Mouse (Mus musculus) hindbrain, embryonic 10.5 days (tissue): ENCODE measurements around the gene Timm13. TPM values are rescaled to one million over a fixed set of nuclear protein-coding genes. Genes with fewer than 3 reads are reported as not detected.
A peak's percentile ranks its signal among the peaks of the same experiment; 100 is the strongest.

Experiments used
- DNase-seq: peaks from one replicate; pipeline ENCODE4 v3.0.0-alpha.2; 2017; ENCODE audit warnings: low spot score
- H3K27ac ChIP-seq: fragments of 300-500 bp; sonication (generic); 2 replicates; pipeline ENCODE4 v1.5.1; 2016; ENCODE audit warnings: mild to moderate bottlenecking, moderate library complexity
- H3K27me3 ChIP-seq: fragments of 300-500 bp; sonication (generic); 2 replicates; pipeline ENCODE4 v1.6.1; 2016; ENCODE audit warnings: mild to moderate bottlenecking; ENCODE audit not compliant: poor library complexity, insufficient read depth, severe bottlenecking
- H3K36me3 ChIP-seq: fragments of 300-500 bp; sonication (generic); 2 replicates; pipeline ENCODE4 v1.6.1; 2016; ENCODE audit warnings: mild to moderate bottlenecking, moderate library complexity
- H3K4me1 ChIP-seq: fragments of 300-500 bp; sonication (generic); replicated peaks from 2 replicates; pipeline ENCODE4 v1.6.1; 2016; ENCODE audit warnings: mild to moderate bottlenecking
- H3K4me3 ChIP-seq: fragments of 300-500 bp; sonication (generic); 2 replicates; pipeline ENCODE4 v1.5.1; 2016; ENCODE audit warnings: mild to moderate bottlenecking, moderate library complexity
- H3K9me3 ChIP-seq: fragments of 300-500 bp; sonication (generic); 2 replicates; pipeline ENCODE4 v1.6.1; 2016; ENCODE audit warnings: mild to moderate bottlenecking, moderate library complexity
- WGBS: fragments of 180-500 bp; shearing (Covaris S2); methylation state at CpG from one replicate; pipeline ENCODE4 v1.1.7; 2016; 5-methylcytosine and 5-hydroxymethylcytosine counted together
- polyA plus RNA-seq: library from polyadenylated mRNA; unstranded; fragments of >200 nt; fragmentation: Nextera tagmentation; extraction: Ambion mirVana; gene quantifications from 2 replicates; pipeline ENCODE4 v1.2.1, GENCODE M21; 2016

Gene Timm13
- polyA plus RNA-seq, 1 experiment from 2014 or later: 391 TPM

GRCm38 (mm10) chr10:80913364-80914011, 12.7 kb upstream of the Timm13 start:
- H3K9me3 ChIP-seq: no peaks in the 10 kb centered on the region
- peaks cover 32% of the 10 kb centered on the region for H3K4me1 ChIP-seq
- 89% methylated on average over 8 of the region's 8 CpGs for WGBS
- H3K36me3 ChIP-seq: peaks cover 80% of the 10 kb centered on the region
- no peak overlapping the region for H3K27ac ChIP-seq
- H3K27me3 ChIP-seq: no peaks in the 10 kb centered on the region
- DNase-seq: no peak
- peak overlapping the region; percentile 9; the same call in 1 of the 2 replicates for H3K4me3 ChIP-seq

- Histone ChIP-seq H3K4me1 (peaks cover 19% of the 10 kb centered on the region), H3K9me3 (no peaks in the 10 kb centered on the region), H3K36me3 (peaks cover 96% of the 10 kb centered on the region), H3K4me3 (no peak overlapping the region), H3K27ac (no peak overlapping the region), H3K27me3 (no peaks in the 10 kb centered on the region)
- DNase-seq: no peak
Measured at GRCm38 (mm10) chr10:80911891-80912290, 11.1 kb upstream of the Timm13 start.

DNA sequence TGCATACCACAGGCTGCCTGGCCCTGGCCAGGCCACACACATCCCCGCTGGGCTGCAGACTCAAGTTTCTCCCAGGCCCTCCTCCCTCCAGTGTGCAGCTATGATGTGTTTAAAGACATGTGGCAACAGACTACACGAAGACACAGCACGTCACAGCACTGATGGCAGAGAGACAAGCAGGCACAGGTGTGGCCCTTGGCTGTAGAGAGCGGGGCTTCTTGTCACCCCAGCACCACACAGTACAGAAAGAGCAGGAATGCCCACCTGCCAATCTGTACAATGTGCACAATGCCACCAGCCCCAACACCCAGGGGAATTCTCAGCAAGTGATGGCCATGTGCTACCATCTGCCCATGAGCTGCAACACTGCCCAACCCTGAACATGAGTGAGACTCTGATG, 10.6 kb upstream of the Timm13 start:
- H3K9me3 ChIP-seq: no peaks in the 10 kb centered on the region
- no peak overlapping the region for H3K27ac ChIP-seq
- WGBS: 94% methylated on average over 4 of the region's 4 CpGs
- H3K4me3 ChIP-seq: no peak overlapping the region
- H3K4me1 ChIP-seq: peaks cover 14% of the 10 kb centered on the region
- no peaks in the 10 kb centered on the region for H3K27me3 ChIP-seq
- peaks cover 96% of the 10 kb centered on the region for H3K36me3 ChIP-seq
- DNase-seq: no peak

DNA sequence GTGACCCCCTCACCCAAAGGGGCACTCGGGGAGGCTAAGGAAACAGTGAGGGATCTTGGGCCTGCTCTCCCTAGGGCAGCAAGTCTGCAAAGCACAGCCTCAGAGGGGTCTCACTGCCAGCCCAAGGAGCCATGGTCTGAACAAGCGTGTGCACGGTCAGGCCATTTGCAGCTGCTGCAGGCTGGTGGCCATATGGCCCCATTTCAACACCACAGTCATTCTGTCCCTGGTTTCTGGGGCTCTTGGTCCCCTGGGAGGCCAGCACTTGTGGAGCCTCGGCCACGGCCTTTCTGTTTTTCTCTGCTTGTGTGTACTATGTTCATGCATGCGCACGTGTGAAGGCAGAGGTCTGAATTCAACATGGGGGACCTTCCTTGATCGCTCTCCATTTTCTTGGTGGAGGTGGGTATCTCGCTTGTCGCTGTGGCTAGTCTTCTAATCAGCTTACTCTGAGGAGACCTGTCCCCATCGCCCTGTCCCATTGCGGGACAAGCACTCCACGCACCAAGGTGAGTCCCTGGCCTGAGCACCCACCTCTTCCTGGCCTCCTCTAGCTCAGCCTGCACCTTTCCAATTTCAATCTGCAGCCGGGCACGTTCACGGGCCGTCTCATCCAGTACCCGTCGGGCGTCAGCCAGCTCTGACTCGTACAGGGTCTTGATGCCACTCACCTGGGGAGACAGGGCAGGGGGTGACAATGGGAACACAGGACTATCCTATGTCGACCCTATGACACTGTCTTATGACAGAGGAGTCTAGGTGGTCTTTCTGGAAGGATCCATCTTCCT, 8.8 kb upstream of the Timm13 start:
- no peaks in the 10 kb centered on the region for H3K9me3 ChIP-seq
- H3K27me3 ChIP-seq: no peaks in the 10 kb centered on the region
- H3K27ac ChIP-seq: no peak overlapping the region
- H3K4me3 ChIP-seq: no peak overlapping the region
- peaks cover 96% of the 10 kb centered on the region for H3K36me3 ChIP-seq
- peaks cover 3% of the 10 kb centered on the region; the same call in 1 of the 2 replicates for H3K4me1 ChIP-seq
- WGBS: 91% methylated on average over 22 of the region's 22 CpGs
- no peak for DNase-seq

DNA sequence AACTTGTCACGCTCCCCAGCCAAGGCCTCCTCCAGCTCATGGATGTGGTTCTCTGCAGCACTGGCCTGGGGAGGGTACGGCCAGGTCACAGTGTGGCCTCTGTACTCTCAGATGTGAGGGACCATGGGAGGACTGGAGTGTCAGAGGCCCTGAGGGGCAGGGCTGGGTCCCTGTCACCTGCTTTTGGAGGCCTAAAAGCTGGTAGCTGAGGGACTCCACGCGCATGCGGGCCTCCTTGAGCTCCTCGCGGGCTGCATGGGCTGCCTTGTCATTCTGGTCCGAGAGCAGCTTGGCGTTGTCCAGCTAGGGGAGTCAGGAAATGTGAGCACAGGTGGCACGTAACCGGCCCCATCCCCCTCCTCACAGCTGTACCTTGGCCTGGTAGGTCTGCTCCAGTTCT, 3.9 kb upstream of the Timm13 start:
- Histone ChIP-seq H3K27me3 (no peaks in the 10 kb centered on the region), H3K4me3 (no peak overlapping the region), H3K9me3 (no peaks in the 10 kb centered on the region), H3K4me1 (peaks cover 10% of the 10 kb centered on the region), H3K36me3 (peaks cover 83% of the 10 kb centered on the region), H3K27ac (no peak overlapping the region)
- WGBS: 96% methylated on average over 11 of the region's 11 CpGs
- no peak for DNase-seq

DNA sequence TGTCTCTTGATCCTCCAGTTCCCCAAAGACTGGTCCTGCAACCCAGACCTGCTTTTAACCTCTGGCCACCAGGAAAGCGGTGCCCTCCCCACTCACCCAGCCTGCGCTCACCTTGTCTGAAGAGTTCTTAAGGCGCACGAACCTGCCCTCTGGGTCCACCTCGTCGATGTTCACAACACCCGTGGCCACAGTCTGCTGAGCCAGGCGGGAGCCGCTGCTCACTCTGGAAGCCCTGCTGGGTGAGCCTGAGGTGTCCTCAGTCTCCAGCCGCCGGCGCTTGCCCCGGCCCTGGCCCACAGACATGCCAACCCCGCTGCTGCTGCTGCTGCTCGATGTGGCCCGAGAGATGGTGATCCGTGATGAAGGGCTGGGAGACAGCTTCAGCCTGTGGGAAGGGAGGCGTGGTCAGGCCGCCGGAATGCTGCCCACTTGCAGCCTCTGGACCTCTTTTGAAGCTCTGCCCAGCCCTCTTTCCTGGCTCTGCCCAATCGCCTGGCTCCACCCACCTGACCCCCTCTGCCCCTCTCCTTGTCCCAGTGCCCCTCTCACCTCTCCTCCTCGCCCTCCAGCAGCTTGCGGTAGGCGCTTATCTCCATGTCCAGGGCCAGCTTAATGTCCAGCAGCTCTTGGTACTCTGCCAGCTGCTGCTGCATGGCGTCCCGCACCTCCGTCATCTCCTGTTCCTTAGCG, 3.4 kb upstream of the Timm13 start:
- no peak overlapping the region for H3K27ac ChIP-seq
- no peaks in the 10 kb centered on the region for H3K27me3 ChIP-seq
- no peak for DNase-seq
- H3K36me3 ChIP-seq: peaks cover 81% of the 10 kb centered on the region
- 89% methylated on average over 28 of the region's 28 CpGs for WGBS
- H3K4me3 ChIP-seq: no peak overlapping the region
- no peaks in the 10 kb centered on the region for H3K9me3 ChIP-seq
- peaks cover 15% of the 10 kb centered on the region for H3K4me1 ChIP-seq

DNA sequence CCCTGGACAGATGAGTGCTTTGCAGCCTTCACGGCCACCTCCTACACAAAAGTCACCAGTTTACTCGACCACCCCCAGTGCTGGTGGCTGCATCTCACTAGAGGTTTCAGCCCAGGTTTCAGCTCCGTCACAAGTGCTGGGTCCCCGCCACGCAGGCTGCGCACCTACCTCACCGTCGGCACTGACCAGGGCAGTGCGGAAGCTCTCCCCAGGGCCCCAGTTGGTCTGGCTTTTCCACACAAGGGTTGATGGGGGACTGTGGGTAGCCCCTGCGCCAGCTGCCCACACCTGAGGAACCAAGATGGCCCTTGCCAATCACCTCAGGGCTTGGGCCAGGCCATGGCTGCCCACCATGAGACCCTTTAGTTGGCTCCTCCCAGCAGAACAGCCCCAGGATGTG, 2.5 kb upstream of the Timm13 start:
- peaks cover 81% of the 10 kb centered on the region for H3K36me3 ChIP-seq
- WGBS: 93% methylated on average over 10 of the region's 10 CpGs
- H3K4me3 ChIP-seq: no peak overlapping the region

GRCm38 (mm10) chr10:80902273-80902940, 1.6 kb upstream of the Timm13 start:
- Histone ChIP-seq H3K27me3 (peaks cover 9% of the 10 kb centered on the region; the same call in 1 of the 2 replicates), H3K27ac (no peak overlapping the region), H3K4me1 (peaks cover 33% of the 10 kb centered on the region), H3K36me3 (peaks cover 80% of the 10 kb centered on the region), H3K9me3 (no peaks in the 10 kb centered on the region), H3K4me3 (no peak overlapping the region)
- DNase-seq: no peak
- WGBS: 92% methylated on average over 9 of the region's 9 CpGs

More for the DNA sequence above, 2.5 kb upstream of the Timm13 start:
- no peak for DNase-seq
- 0 out of 2 replicates have a peak, but pooled peaks cover 3% of the 10 kb centered on the region for H3K27me3 ChIP-seq
- H3K9me3 ChIP-seq: no peaks in the 10 kb centered on the region
- H3K4me1 ChIP-seq: peaks cover 24% of the 10 kb centered on the region
- no peak overlapping the region for H3K27ac ChIP-seq

DNA sequence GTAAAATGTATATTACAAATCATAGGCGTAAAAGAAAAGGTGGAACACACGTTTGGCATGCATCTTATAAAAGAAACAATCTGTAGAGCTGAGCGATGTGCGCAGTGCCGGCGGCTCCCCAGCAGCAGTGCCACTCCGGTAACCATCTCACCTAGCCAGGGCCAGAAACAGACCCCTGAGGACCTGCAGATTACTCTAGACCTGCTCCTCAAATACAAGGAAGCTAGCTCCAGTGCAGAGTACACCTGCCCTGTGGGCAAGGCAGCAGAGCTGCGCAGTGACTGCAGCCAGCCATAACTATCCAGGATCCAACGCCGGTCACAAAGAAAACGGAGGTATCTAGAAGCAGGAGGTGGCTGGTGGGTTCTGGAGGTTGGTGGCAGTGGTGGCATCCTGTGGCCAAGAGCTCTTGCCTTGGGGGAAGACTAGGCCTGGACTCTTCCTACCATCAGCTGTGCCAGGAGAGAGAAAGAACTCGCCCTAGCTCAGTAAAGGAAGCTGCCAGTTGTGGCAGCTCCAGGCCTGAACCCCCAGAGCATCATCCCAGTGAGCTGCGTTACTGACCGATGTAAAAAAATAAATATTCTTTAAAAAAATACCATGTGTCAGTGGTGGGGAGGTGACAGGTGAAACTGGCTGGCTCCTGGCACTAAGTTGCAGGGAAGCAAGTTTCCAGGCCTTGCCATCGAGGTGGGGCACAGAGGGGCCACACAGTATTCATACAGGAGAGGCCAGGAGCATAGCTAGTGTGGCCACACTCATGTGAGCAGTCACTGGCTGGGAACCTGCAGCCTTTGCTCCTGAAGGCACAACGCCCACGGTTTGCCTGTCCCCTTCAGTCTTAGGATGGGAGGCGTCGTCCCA, 872 bp upstream of the Timm13 start:
- H3K27ac ChIP-seq: peak overlapping the region; percentile 90; the same call in 1 of the 2 replicates
- H3K4me3 ChIP-seq: peak overlapping the region; percentile 84

DNA sequence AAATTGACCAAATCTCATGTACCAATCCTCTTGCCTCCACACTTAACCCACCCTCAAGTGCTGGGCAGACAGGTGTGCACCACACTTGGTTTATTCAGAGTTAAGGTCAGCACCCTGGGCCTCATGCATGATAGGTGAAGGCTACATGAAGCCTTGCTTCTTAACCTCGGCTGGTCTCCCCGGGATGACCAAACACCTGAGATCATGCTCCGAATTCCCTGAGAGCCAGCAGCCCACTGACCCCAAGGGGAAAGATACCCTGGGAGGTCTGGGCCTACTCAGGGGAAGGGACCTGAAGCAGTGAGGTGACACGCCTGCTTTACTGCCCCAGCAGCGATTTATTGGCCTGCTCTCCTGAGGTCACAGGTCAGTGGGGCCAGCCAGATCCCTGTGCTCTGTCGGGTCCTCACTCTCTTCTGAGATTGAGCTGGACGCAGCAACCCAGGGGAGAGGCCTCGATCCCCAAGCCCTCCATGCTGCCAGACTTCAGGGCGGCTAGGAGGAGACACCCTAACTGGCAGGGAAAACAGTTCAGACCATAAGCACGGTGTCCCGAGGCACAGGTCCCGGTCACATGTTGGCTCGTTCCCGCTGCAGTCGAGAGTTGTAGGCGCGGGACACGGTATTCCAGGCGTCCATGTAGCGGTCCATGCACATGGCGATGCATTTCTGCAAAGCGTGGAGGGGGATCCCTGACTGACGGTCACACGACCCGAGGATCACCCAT, 1.0 kb downstream of the Timm13 start:
- peak overlapping the region; percentile 90 for H3K27ac ChIP-seq
- H3K27me3 ChIP-seq: peaks cover 9% of the 10 kb centered on the region; the same call in 1 of the 2 replicates
- peaks cover 55% of the 10 kb centered on the region for H3K36me3 ChIP-seq
- peaks cover 39% of the 10 kb centered on the region for H3K4me1 ChIP-seq
- H3K9me3 ChIP-seq: no peaks in the 10 kb centered on the region
- WGBS: 18% methylated on average over 25 of the region's 25 CpGs
- peak overlapping the region; percentile 84 for H3K4me3 ChIP-seq
- no peak for DNase-seq

More for the DNA sequence above, 872 bp upstream of the Timm13 start:
- peaks cover 38% of the 10 kb centered on the region for H3K4me1 ChIP-seq
- no peaks in the 10 kb centered on the region for H3K9me3 ChIP-seq
- 89% methylated on average over 19 of the region's 19 CpGs for WGBS
- DNase-seq: no peak
- peaks cover 9% of the 10 kb centered on the region; the same call in 1 of the 2 replicates for H3K27me3 ChIP-seq
- H3K36me3 ChIP-seq: peaks cover 74% of the 10 kb centered on the region

- Histone ChIP-seq H3K9me3 (no peaks in the 10 kb centered on the region), H3K27ac (0 out of 2 replicates have a peak overlapping the region, but pooled peaks have one; percentile 90), H3K4me3 (peak overlapping the region; percentile 84), H3K27me3 (peaks cover 9% of the 10 kb centered on the region; the same call in 1 of the 2 replicates), H3K4me1 (peaks cover 39% of the 10 kb centered on the region), H3K36me3 (peaks cover 48% of the 10 kb centered on the region)
- no peak for DNase-seq
- WGBS: 93% methylated on average over 8 of the region's 8 CpGs
Measured at GRCm38 (mm10) chr10:80899074-80899473, 1.7 kb downstream of the Timm13 start.
